Mouse (Mus musculus) forebrain, embryonic 12.5 days (tissue): Measurements from ENCODE around the gene Pspn. TPM values are rescaled to one million over a fixed set of nuclear protein-coding genes. Genes with fewer than 3 reads are reported as not detected.

Experiments used
- ATAC-seq: fragments of 200-750 bp; cut with Nextera tagmentation; 2 replicates; pipeline ENCODE4 v1.8.0; 2017; ENCODE audit warnings: moderate TSS enrichment; ENCODE audit not compliant: low FRiP score
- H3K27ac ChIP-seq: fragments of 300-500 bp; sonication (generic); 2 replicates; pipeline ENCODE4 v1.5.1; 2016; ENCODE audit warnings: mild to moderate bottlenecking
- H3K27me3 ChIP-seq: fragments of 300-500 bp; sonication (generic); 2 replicates; pipeline ENCODE4 v1.6.1; 2016; ENCODE audit warnings: mild to moderate bottlenecking
- H3K36me3 ChIP-seq: fragments of 300-500 bp; sonication (generic); replicated peaks from 2 replicates; pipeline ENCODE4 v1.6.1; 2016; ENCODE audit warnings: mild to moderate bottlenecking
- H3K4me1 ChIP-seq: fragments of 300-500 bp; sonication (generic); 2 replicates; pipeline ENCODE4 v1.6.1; 2016
- H3K4me2 ChIP-seq: fragments of 300-500 bp; sonication (generic); 2 replicates; pipeline ENCODE4 v1.6.1; 2016; ENCODE audit warnings: mild to moderate bottlenecking, moderate library complexity
- H3K4me3 ChIP-seq: fragments of 300-500 bp; sonication (generic); replicated peaks from 2 replicates; pipeline ENCODE4 v1.5.1; 2016; ENCODE audit warnings: mild to moderate bottlenecking
- H3K9ac ChIP-seq: fragments of 300-500 bp; sonication (generic); 2 replicates; pipeline ENCODE4 v1.6.1; 2016; ENCODE audit warnings: mild to moderate bottlenecking
- H3K9me3 ChIP-seq: fragments of 300-500 bp; sonication (generic); 2 replicates; pipeline ENCODE4 v1.6.1; 2016
- WGBS: fragments of 180-500 bp; shearing (Covaris S2); methylation state at CpG from one replicate; pipeline ENCODE4 v1.1.7; 2016; 5-methylcytosine and 5-hydroxymethylcytosine counted together
- polyA plus RNA-seq: library from polyadenylated mRNA; unstranded; fragments of >200 nt; fragmentation: Nextera tagmentation; extraction: Ambion mirVana; gene quantifications from 2 replicates; pipeline ENCODE4 v1.2.1, GENCODE M21; 2016

The Pspn gene
- polyA plus RNA-seq, result 0.61 TPM in 1 of 2 replicates, not detected in the other

GRCm38 (mm10) chr17:56999968-57000609 is at the start of gene Pspn:
Gene Pspn, minus strand, starts transcription at chr17:57000018.
- Histone ChIP-seq H3K36me3 (peaks cover 53% of the 10 kb centered on the region), H3K27ac (no peak within 1 kb of the TSS), H3K4me1 (peaks cover 16% of the 10 kb centered on the region), H3K4me2 (no peak within 1 kb of the TSS), H3K9me3 (no peaks in the 10 kb centered on the region), H3K9ac (no peak within 1 kb of the TSS), H3K4me3 (no peak within 1 kb of the TSS), H3K27me3 (no peaks in the 10 kb centered on the region)
- WGBS, result 88% methylated on average over 9 of the region's 9 CpGs
- no peak for ATAC-seq

DNA sequence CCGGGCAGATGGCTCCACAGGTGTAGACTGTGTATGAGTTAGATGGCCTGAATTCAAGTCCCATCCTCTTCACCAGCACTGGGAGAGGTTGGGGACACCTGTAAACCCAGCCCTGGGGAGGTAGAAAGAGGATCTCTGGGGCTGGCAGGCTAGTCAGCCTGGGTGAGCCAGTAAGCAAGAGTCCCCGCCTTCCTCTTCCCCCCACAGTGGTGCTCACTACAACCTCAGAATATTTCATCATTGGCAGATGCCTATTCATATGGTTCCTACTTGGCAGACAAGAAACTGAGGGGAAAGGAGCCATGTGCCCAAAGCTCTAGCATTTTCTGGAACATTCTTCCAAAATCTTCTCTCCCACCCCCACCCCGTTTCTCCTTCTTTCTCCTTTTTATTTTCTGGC is 49.0 kb upstream of the Pspn start:
- 97% methylated on average over 3 of the region's 3 CpGs for WGBS
- H3K36me3 ChIP-seq, result peaks cover 67% of the 10 kb centered on the region
- H3K4me3 ChIP-seq, result no peak overlapping the region

GRCm38 (mm10) chr17:57047406-57047805 is 47.6 kb upstream of the Pspn start:
- H3K4me2 ChIP-seq, result no peak overlapping the region
- H3K9me3 ChIP-seq, result no peaks in the 10 kb centered on the region
- H3K4me3 ChIP-seq, result no peak overlapping the region
- H3K4me1 ChIP-seq, result no peaks in the 10 kb centered on the region
- H3K27me3 ChIP-seq, result no peaks in the 10 kb centered on the region
- 0 out of 2 replicates have a peak, but pooled peaks have one; percentile 34 for ATAC-seq
- no peak overlapping the region for H3K27ac ChIP-seq
- WGBS, result 48% methylated on average over 5 of the region's 5 CpGs
- no peak overlapping the region for H3K9ac ChIP-seq
- H3K36me3 ChIP-seq, result peaks cover 53% of the 10 kb centered on the region

More for the DNA sequence above, 49.0 kb upstream of the Pspn start:
- Histone ChIP-seq H3K9ac (no peak overlapping the region), H3K9me3 (no peaks in the 10 kb centered on the region), H3K4me1 (no peaks in the 10 kb centered on the region), H3K4me2 (no peak overlapping the region), H3K27ac (no peak overlapping the region), H3K27me3 (no peaks in the 10 kb centered on the region)
- no peak for ATAC-seq

GRCm38 (mm10) chr17:57041554-57041953 is 41.7 kb upstream of the Pspn start, which contains the start of gene Slc25a41:
Gene Slc25a41, minus strand, starts transcription at chr17:57041654.
- H3K27me3 ChIP-seq, result peaks cover 24% of the 10 kb centered on the region
- 75% methylated on average over 8 of the region's 8 CpGs for WGBS
- H3K9ac ChIP-seq, result no peak within 1 kb of the TSS
- no peak within 1 kb of the TSS for H3K4me3 ChIP-seq
- H3K4me1 ChIP-seq, result no peaks in the 10 kb centered on the region
- no peak within 1 kb of the TSS for H3K4me2 ChIP-seq
- H3K9me3 ChIP-seq, result no peaks in the 10 kb centered on the region
- H3K36me3 ChIP-seq, result peaks cover 16% of the 10 kb centered on the region
- no peak for ATAC-seq
- H3K27ac ChIP-seq, result no peak within 1 kb of the TSS

DNA sequence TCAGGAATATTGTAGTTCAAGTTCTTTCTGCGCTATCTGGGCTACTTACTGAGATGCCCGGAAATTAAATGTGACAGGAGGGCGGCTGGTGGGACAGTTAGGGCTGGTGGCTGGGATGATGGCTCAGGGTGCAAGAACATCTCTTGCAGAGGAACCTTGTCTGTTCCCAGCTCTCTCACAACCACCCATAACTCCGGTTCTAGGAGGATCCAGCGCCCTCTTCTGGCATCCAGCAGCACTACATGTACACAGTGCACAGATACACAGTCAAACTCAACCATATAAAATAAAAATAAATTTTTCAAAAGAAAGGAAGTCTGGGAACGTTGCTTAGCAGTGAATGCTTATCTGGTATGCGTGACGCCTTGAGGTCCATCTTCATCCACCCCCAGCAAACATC is 39.2 kb upstream of the Pspn start:
- 0 out of 2 replicates have a peak overlapping the region, but pooled peaks have one; percentile 17 for H3K9ac ChIP-seq
- no peak for ATAC-seq
- WGBS, result 42% methylated on average over 8 of the region's 8 CpGs
- H3K9me3 ChIP-seq, result no peaks in the 10 kb centered on the region
- no peaks in the 10 kb centered on the region for H3K4me1 ChIP-seq
- H3K27ac ChIP-seq, result no peak overlapping the region
- no peak overlapping the region for H3K4me2 ChIP-seq
- no peak overlapping the region for H3K4me3 ChIP-seq
- H3K27me3 ChIP-seq, result peaks cover 24% of the 10 kb centered on the region
- no peaks in the 10 kb centered on the region for H3K36me3 ChIP-seq

DNA sequence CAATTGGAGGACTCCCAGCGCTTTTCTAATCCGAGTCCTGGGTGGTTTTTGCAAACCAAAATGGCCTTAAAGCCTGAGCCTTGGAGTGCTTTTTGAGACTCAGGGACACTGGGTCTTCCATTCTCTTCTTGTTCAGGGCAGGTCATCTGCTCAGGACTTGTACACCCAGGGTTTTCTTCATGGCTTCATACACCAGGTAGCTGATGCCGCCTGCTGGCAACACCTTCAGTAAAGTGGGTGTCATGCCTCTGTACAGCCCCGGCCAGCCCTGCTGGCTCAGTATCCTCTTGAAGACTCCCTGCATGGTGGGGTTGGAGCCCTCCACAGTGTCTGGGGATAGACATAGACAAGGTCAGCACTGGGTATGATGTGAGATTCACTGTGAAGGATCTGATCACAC is 33.0 kb upstream of the Pspn start:
- Histone ChIP-seq H3K4me3 (no peak overlapping the region), H3K9ac (no peak overlapping the region), H3K27ac (no peak overlapping the region), H3K4me1 (peaks cover 26% of the 10 kb centered on the region), H3K36me3 (peaks cover 13% of the 10 kb centered on the region), H3K9me3 (no peaks in the 10 kb centered on the region), H3K4me2 (no peak overlapping the region; the same call in 1 of the 2 replicates), H3K27me3 (peaks cover 4% of the 10 kb centered on the region)
- ATAC-seq, result no peak
- 86% methylated on average over 4 of the region's 4 CpGs for WGBS

- H3K4me3 ChIP-seq, result peak overlapping the region; percentile 96
- no peaks in the 10 kb centered on the region for H3K9me3 ChIP-seq
- peak overlapping the region; percentile 50 for H3K9ac ChIP-seq
- WGBS, result under 1% methylated on average over 38 of the region's 38 CpGs
- peak overlapping the region; percentile 89 for H3K27ac ChIP-seq
- H3K36me3 ChIP-seq, result peaks cover 23% of the 10 kb centered on the region
- H3K4me1 ChIP-seq, result peaks cover 26% of the 10 kb centered on the region
- no peaks in the 10 kb centered on the region; the same call in none of the 2 replicates for H3K27me3 ChIP-seq
- peak overlapping the region; percentile 61 for H3K4me2 ChIP-seq
- peak; percentile 95 for ATAC-seq
Measured at GRCm38 (mm10) chr17:57031661-57032420, 32.0 kb upstream of the Pspn start.

GRCm38 (mm10) chr17:57030931-57031660 is 31.3 kb upstream of the Pspn start, which contains the start of gene Khsrp:
Gene Khsrp, minus strand, starts transcription at chr17:57031522.
- peak within 1 kb of the TSS; percentile 96 for H3K27ac ChIP-seq
- peak; percentile 0; the same call in 1 of the 2 replicates for ATAC-seq
- H3K27me3 ChIP-seq, result no peaks in the 10 kb centered on the region; the same call in 1 of the 2 replicates
- 2% methylated on average over 74 of the region's 99 CpGs for WGBS
- H3K4me1 ChIP-seq, result peaks cover 26% of the 10 kb centered on the region
- peaks cover 31% of the 10 kb centered on the region for H3K36me3 ChIP-seq
- H3K9ac ChIP-seq, result peak within 1 kb of the TSS; percentile 100
- peak within 1 kb of the TSS; percentile 96 for H3K4me2 ChIP-seq
- no peaks in the 10 kb centered on the region for H3K9me3 ChIP-seq
- H3K4me3 ChIP-seq, result peak within 1 kb of the TSS; percentile 96

DNA sequence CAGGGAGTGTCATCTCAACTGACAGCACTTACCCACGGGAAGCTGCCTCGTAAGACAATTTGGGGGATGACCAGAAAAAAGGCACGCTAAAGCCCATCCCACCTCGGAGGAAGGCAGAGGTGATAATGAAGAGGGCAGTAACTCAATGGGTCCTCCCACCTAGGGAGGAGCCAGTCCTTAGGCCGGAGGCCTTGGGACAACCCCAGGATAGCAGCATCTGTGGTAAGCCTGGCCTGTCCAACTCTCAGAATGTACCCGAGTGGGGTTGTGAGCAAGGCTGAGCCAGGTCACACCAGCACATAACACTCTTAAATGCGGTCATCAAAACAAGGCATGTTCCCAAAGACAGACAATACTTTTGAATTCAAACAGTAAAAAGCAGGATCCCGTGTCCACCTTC is 29.9 kb upstream of the Pspn start:
- Histone ChIP-seq H3K4me2 (peak overlapping the region; percentile 96), H3K27ac (no peak overlapping the region), H3K9me3 (no peaks in the 10 kb centered on the region), H3K27me3 (no peaks in the 10 kb centered on the region), H3K36me3 (peaks cover 45% of the 10 kb centered on the region), H3K9ac (peak overlapping the region; percentile 100), H3K4me1 (peaks cover 26% of the 10 kb centered on the region), H3K4me3 (peak overlapping the region; percentile 96)
- WGBS, result 63% methylated on average over 8 of the region's 8 CpGs
- no peak for ATAC-seq

- no peak for ATAC-seq
- H3K4me2 ChIP-seq, result no peak overlapping the region
- no peaks in the 10 kb centered on the region for H3K9me3 ChIP-seq
- 94% methylated on average over 4 of the region's 4 CpGs for WGBS
- H3K27me3 ChIP-seq, result no peaks in the 10 kb centered on the region
- peaks cover 23% of the 10 kb centered on the region for H3K4me1 ChIP-seq
- H3K27ac ChIP-seq, result no peak overlapping the region
- no peak overlapping the region for H3K9ac ChIP-seq
- peaks cover 67% of the 10 kb centered on the region for H3K36me3 ChIP-seq
- H3K4me3 ChIP-seq, result no peak overlapping the region
Measured at GRCm38 (mm10) chr17:57027471-57027870, 27.7 kb upstream of the Pspn start.

DNA sequence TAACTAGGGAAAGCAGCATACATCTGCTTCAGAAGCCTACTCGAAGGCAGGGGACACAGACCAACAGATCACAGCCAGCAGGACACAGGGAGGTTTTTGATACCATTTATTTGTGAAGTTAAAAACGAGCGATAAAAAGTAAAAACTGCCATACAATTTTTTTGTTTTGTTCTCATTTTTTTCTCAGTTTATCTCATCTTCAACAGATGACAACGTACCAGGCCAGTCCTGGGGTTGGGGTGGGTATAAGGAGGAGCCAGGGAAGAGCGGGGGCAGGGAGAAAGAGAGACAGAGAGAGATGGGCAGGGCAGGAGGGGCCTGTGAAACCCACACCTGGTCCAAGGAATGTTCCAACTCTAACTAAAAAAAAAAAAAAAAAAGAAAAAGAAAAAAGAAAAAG is 21.1 kb upstream of the Pspn start:
- H3K36me3 ChIP-seq, result peaks cover 69% of the 10 kb centered on the region
- WGBS, result 89% methylated on average over 5 of the region's 5 CpGs
- no peak overlapping the region for H3K27ac ChIP-seq
- no peak overlapping the region for H3K4me3 ChIP-seq
- no peaks in the 10 kb centered on the region for H3K4me1 ChIP-seq
- H3K9ac ChIP-seq, result no peak overlapping the region
- ATAC-seq, result no peak
- no peaks in the 10 kb centered on the region for H3K27me3 ChIP-seq
- no peak overlapping the region for H3K4me2 ChIP-seq
- no peaks in the 10 kb centered on the region for H3K9me3 ChIP-seq

GRCm38 (mm10) chr17:57019693-57020092 is 19.9 kb upstream of the Pspn start:
- H3K27ac ChIP-seq, result no peak overlapping the region
- H3K36me3 ChIP-seq, result peaks cover 56% of the 10 kb centered on the region
- no peak overlapping the region for H3K9ac ChIP-seq
- 79% methylated on average over 2 of the region's 2 CpGs for WGBS
- no peaks in the 10 kb centered on the region for H3K9me3 ChIP-seq
- H3K4me3 ChIP-seq, result no peak overlapping the region
- no peak overlapping the region for H3K4me2 ChIP-seq
- H3K27me3 ChIP-seq, result no peaks in the 10 kb centered on the region
- ATAC-seq, result no peak
- no peaks in the 10 kb centered on the region for H3K4me1 ChIP-seq
